Mouse (Mus musculus): ENCODE results near the gene 1700029J07Rik. TPM values are rescaled to one million over a fixed set of nuclear protein-coding genes. Genes with fewer than 3 reads are reported as not detected.

The 1700029J07Rik gene
- 4.6 and 4.7 TPM in 2 replicates for polyA plus RNA-seq (2014; fragmentation: Nextera tagmentation; extraction: Ambion mirVana)

DNA sequence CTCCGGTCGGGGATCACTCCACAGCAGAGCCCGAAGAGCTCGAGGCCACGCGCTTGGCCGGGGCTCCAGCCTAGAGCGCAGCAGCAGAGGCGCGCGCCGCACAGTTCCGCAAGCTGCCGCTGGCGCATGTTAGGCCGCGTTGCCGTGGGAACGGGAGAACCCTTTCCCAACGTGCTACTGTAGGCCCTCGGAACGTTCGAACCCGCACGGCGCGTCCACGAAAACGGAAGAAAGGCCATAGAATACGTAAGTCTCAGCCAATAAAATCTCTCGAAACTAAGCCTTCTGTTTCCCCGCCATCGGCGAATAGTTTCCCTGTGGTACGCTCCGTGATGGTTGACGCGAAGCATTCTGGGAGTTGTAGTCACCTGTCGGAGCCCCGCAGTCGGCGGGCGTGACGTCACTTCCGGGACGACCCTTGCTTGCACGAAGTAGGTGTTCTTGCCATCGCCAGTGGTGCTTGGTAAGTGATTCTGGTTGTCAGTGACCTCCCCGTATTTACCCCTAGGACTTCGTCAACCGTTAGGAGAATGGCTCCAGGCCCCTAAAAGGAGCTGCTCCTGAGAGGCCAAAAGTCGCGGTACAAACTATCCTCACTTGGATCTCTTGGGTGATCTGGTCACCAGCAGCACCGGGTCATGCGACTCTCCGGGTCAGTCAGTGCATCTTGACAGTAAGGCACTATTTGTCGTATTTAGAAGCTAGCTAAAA, at the start of gene 1700029J07Rik, which contains the start of gene Ufsp2:
Gene 1700029J07Rik, minus strand, starts transcription at position 127 of the 711 bp plus-strand sequence.
Gene Ufsp2, plus strand, starts transcription at position 403 of the 711 bp plus-strand sequence.
- Histone ChIP-seq H3K4me3 (replicated peaks; ENCODE audit: low read length) (peak within 1 kb of the TSS; percentile 60), H3K9me3 (ENCODE audit: control insufficient read depth, low read length) (peaks cover 11% of the 10 kb centered on the region; the same call in 1 of the 2 replicates), H3K27ac (peak within 1 kb of the TSS; percentile 86), H3K36me3 (replicated peaks; ENCODE audit: control insufficient read depth, insufficient read depth) (peaks cover 3% of the 10 kb centered on the region), H3K9ac (peak within 1 kb of the TSS; percentile 74), H3K27me3 (ENCODE audit: control insufficient read depth, insufficient read depth, low read length) (no peaks in the 10 kb centered on the region), H3K4me2 (replicated peaks) (peak within 1 kb of the TSS; percentile 66), H3K4me1 (replicated peaks; ENCODE audit: control insufficient read depth, insufficient read depth, low read length) (peaks cover 14% of the 10 kb centered on the region)
- under 1% methylated on average over 57 of the region's 57 CpGs for WGBS
- ATAC-seq (ENCODE audit: low FRiP score): peak; percentile 99
- DNase-seq (ENCODE audit: low spot score): peak; percentile 99

DNA sequence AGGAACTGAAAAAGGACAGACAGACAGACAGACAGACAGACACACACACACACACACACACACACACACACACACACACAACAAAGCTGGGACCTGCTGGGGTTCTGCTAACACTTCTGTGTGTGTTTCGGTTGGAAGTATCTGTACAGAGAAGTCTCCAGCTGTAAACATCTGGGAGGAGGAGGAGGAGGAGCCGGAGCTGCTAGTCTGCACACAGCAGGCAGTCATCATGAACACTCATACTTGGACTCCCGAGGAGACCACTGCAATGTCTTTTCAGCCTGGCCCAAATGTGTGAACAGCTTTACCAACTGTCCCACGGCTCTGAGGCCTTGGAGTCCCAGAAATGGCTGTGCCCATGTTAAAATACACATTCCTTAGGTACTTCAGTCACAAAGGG, 49.3 kb upstream of the 1700029J07Rik start:
- DNase-seq (ENCODE audit: low spot score) (no peak), ATAC-seq (ENCODE audit: low FRiP score) (no peak)
- Histone ChIP-seq H3K4me2 (replicated peaks) (no peak overlapping the region), H3K9ac (no peak overlapping the region), H3K4me3 (replicated peaks; ENCODE audit: low read length) (no peak overlapping the region), H3K27me3 (ENCODE audit: control insufficient read depth, insufficient read depth, low read length) (no peaks in the 10 kb centered on the region), H3K36me3 (replicated peaks; ENCODE audit: control insufficient read depth, insufficient read depth) (no peaks in the 10 kb centered on the region), H3K4me1 (replicated peaks; ENCODE audit: control insufficient read depth, insufficient read depth, low read length) (no peaks in the 10 kb centered on the region), H3K9me3 (ENCODE audit: control insufficient read depth, low read length) (no peaks in the 10 kb centered on the region), H3K27ac (no peak overlapping the region)
- 67% methylated on average over 4 of the region's 4 CpGs for WGBS

DNA sequence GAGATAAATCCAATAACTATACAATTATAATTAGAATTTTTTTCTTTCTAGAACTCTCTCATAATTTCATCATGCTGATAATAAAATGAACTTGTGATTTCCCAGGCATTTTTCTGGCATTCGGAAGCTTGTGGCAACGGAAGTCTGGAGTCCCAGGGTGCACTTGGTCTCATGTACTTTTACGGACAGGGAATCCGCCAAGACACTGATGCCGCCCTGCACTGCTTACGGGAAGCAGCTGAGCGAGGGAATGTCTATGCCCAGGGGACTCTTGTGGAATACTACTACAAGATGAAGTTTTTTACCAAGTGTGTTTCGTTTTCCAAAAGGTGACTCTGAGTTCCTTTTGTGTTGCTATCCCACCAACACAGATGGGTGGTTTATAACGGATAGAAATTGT, 47.7 kb upstream of the 1700029J07Rik start:
- no peaks in the 10 kb centered on the region for H3K4me1 ChIP-seq (replicated peaks; ENCODE audit: control insufficient read depth, insufficient read depth, low read length)
- H3K27ac ChIP-seq: no peak overlapping the region
- H3K9me3 ChIP-seq (ENCODE audit: control insufficient read depth, low read length): no peaks in the 10 kb centered on the region
- no peaks in the 10 kb centered on the region for H3K36me3 ChIP-seq (replicated peaks; ENCODE audit: control insufficient read depth, insufficient read depth)
- 92% methylated on average over 9 of the region's 9 CpGs for WGBS
- H3K4me2 ChIP-seq (replicated peaks): no peak overlapping the region
- H3K27me3 ChIP-seq (ENCODE audit: control insufficient read depth, insufficient read depth, low read length): no peaks in the 10 kb centered on the region
- H3K9ac ChIP-seq: no peak overlapping the region
- no peak overlapping the region for H3K4me3 ChIP-seq (replicated peaks; ENCODE audit: low read length)
- DNase-seq (ENCODE audit: low spot score): no peak
- no peak for ATAC-seq (ENCODE audit: low FRiP score)

DNA sequence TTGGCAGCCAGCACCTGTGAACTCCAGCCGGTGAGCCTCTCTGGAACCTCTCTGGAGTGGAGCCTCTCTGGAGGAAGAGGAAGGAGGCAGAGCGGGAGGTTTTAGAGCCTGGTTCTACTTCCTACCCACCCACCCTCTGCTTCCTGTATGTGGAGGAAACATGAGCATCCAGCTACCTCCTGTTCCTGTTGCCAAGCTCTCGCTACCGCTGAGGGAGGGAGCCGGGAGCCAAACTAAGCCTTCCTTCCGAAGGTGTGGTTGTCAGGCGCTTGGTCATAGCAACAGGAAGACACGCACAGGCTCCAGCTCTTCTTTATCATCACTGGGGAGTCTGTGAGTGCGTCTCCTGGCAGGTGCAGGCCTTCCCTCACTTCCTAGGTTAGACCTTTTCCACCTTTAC, 47.2 kb upstream of the 1700029J07Rik start:
- Histone ChIP-seq H3K9ac (no peak overlapping the region), H3K4me2 (replicated peaks) (no peak overlapping the region), H3K4me3 (replicated peaks; ENCODE audit: low read length) (no peak overlapping the region), H3K27me3 (ENCODE audit: control insufficient read depth, insufficient read depth, low read length) (no peaks in the 10 kb centered on the region), H3K4me1 (replicated peaks; ENCODE audit: control insufficient read depth, insufficient read depth, low read length) (no peaks in the 10 kb centered on the region), H3K9me3 (ENCODE audit: control insufficient read depth, low read length) (no peaks in the 10 kb centered on the region), H3K36me3 (replicated peaks; ENCODE audit: control insufficient read depth, insufficient read depth) (no peaks in the 10 kb centered on the region), H3K27ac (no peak overlapping the region)
- 90% methylated on average over 9 of the region's 9 CpGs for WGBS
- ATAC-seq (ENCODE audit: low FRiP score) (no peak), DNase-seq (ENCODE audit: low spot score) (no peak)

DNA sequence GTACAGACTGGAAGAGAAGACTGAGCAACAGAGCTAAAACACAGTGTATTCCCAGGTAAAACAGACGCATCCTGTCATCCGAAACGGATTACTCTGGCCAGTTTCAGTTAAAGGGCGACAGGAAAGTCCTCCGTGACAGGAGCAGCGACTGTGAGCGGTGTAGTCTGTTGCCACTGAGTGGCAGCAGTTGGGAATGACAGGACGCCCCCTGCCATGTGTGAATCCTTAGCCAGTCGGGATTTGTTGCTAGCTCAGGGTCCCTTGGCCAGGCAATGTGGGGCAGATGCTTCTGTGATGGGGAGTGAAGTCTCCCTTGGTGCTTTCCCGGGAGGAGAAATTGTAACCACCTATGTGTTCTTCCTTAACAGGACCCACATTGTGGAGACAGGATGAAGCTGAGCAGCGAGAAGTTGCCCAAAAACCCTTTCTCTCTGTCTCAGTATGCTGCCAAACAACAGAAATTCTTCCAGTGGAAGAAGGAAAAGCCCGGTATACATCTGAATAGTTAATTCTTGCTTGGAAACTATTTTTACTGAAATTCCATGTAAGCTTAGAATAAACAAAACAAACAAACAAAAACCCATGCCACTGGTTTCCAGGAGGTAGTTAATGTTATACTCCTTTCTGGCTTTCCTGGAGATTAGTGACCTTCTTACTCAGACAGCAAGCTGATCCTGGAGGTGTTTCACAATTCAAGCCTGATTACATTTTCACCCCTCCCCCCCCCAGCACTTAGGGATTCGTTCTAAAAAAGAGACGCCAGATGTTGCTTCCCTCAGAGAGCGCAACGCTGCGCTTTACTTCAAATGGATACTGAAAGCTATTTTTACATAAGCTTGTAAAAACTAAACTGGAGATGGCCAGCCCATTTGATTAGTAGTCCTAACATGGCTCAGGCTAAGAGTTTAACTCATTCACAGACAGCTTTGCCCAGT, 36.0 kb upstream of the 1700029J07Rik start:
- Histone ChIP-seq H3K9ac (0 out of 2 replicates have a peak overlapping the region, but pooled peaks have one; percentile 18), H3K4me2 (replicated peaks) (peak overlapping the region; percentile 33), H3K4me1 (replicated peaks; ENCODE audit: control insufficient read depth, insufficient read depth, low read length) (0 out of 2 replicates have a peak, but pooled peaks cover 8% of the 10 kb centered on the region), H3K9me3 (ENCODE audit: control insufficient read depth, low read length) (no peaks in the 10 kb centered on the region), H3K27me3 (ENCODE audit: control insufficient read depth, insufficient read depth, low read length) (no peaks in the 10 kb centered on the region), H3K27ac (no peak overlapping the region), H3K36me3 (replicated peaks; ENCODE audit: control insufficient read depth, insufficient read depth) (no peaks in the 10 kb centered on the region), H3K4me3 (replicated peaks; ENCODE audit: low read length) (no peak overlapping the region)
- WGBS: 17% methylated on average over 17 of the region's 17 CpGs
- DNase-seq (ENCODE audit: low spot score): peak; percentile 40
- no peak for ATAC-seq (ENCODE audit: low FRiP score)

DNA sequence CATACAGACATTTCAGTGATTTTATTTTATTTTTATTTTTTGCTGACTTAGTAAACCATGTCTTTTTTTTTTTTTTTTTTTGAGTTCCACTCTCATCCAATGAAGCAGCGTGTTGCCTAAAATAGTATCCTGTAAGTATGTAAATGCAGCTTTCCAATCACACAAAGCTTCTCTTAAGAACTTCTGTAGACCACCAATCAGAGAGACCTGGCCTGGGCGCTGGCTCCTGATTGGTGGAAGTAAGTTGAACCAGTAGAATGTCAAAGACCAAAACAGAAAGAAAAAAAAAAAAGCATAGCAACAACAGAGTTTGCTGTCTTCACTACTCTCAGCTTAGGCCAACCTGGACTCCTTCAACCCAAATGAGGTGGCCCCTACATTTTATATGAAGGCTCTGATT, 35.3 kb upstream of the 1700029J07Rik start:
- H3K36me3 ChIP-seq (replicated peaks; ENCODE audit: control insufficient read depth, insufficient read depth): no peaks in the 10 kb centered on the region
- no peak overlapping the region for H3K27ac ChIP-seq
- no peaks in the 10 kb centered on the region for H3K9me3 ChIP-seq (ENCODE audit: control insufficient read depth, low read length)
- H3K4me2 ChIP-seq (replicated peaks): peak overlapping the region; percentile 33
- DNase-seq (ENCODE audit: low spot score) (no peak), ATAC-seq (ENCODE audit: low FRiP score) (no peak)
- no peaks in the 10 kb centered on the region for H3K27me3 ChIP-seq (ENCODE audit: control insufficient read depth, insufficient read depth, low read length)
- H3K4me3 ChIP-seq (replicated peaks; ENCODE audit: low read length): no peak overlapping the region
- H3K4me1 ChIP-seq (replicated peaks; ENCODE audit: control insufficient read depth, insufficient read depth, low read length): 0 out of 2 replicates have a peak, but pooled peaks cover 8% of the 10 kb centered on the region
- H3K9ac ChIP-seq: 0 out of 2 replicates have a peak overlapping the region, but pooled peaks have one; percentile 18
- 50% methylated on average over 2 of the region's 2 CpGs for WGBS

DNA sequence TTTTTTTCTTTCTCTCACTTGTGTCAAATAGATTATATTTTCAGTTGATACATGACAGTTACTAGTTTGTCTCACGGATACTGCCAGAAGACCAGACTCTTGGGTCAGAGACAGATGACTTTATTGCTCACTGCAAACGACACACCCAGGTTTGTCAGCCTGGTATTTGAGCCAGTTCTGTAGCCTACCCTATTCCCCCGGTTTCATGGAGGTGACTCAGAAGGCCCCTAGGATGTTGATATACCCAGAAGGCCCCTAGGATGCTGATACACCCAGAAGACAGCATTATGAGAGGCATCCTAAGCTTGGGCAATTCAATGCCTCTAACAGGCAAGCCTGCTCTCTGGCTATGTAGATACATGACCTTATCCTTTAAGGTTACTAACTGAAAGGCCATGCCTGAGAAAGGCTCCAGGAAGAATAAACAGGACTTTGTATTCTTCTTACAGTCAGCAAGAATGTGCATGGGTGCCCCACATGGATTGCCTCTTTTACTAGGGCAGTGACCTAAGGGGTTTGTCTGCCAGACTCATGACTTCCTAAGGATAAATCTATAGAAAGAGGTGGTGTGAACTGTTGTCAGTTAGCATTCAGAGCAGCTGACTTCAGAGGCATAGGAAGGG, 32.1 kb upstream of the 1700029J07Rik start:
- WGBS: 75% methylated on average over 3 of the region's 3 CpGs
- ATAC-seq (ENCODE audit: low FRiP score) (no peak), DNase-seq (ENCODE audit: low spot score) (no peak)
- H3K27ac ChIP-seq: no peak overlapping the region
- H3K27me3 ChIP-seq (ENCODE audit: control insufficient read depth, insufficient read depth, low read length): no peaks in the 10 kb centered on the region
- no peak overlapping the region for H3K4me2 ChIP-seq (replicated peaks)
- no peaks in the 10 kb centered on the region for H3K9me3 ChIP-seq (ENCODE audit: control insufficient read depth, low read length)
- no peak overlapping the region for H3K4me3 ChIP-seq (replicated peaks; ENCODE audit: low read length)
- 0 out of 2 replicates have a peak, but pooled peaks cover 8% of the 10 kb centered on the region for H3K4me1 ChIP-seq (replicated peaks; ENCODE audit: control insufficient read depth, insufficient read depth, low read length)
- no peaks in the 10 kb centered on the region for H3K36me3 ChIP-seq (replicated peaks; ENCODE audit: control insufficient read depth, insufficient read depth)
- H3K9ac ChIP-seq: no peak overlapping the region

DNA sequence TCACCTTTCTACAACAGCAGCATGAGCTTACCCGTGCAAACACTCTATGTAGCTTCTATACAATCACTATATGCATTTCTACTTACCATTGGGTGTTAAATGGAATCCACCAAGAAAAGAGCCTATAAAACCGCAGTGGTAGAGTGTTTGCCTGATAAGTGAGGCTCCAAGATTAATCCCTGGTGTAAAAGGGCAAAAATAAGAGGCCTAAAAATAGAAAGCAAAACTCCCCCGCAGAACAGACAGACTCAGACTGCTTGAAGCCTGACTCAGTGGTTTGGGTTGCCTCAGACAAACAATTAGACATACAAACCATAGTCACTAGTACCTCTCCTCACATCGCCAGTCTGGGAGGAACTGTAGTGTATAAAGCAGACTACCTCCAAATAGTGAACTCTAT, 30.5 kb upstream of the 1700029J07Rik start, which contains the start of gene Ankrd37:
Gene Ankrd37, minus strand, starts transcription at position 112 of the 400 bp plus-strand sequence.
- WGBS: 83% methylated on average over 4 of the region's 4 CpGs
- H3K9ac ChIP-seq: no peak within 1 kb of the TSS
- no peaks in the 10 kb centered on the region for H3K27me3 ChIP-seq (ENCODE audit: control insufficient read depth, insufficient read depth, low read length)
- no peak within 1 kb of the TSS for H3K27ac ChIP-seq
- no peaks in the 10 kb centered on the region for H3K36me3 ChIP-seq (replicated peaks; ENCODE audit: control insufficient read depth, insufficient read depth)
- H3K4me1 ChIP-seq (replicated peaks; ENCODE audit: control insufficient read depth, insufficient read depth, low read length): peaks cover 3% of the 10 kb centered on the region; the same call in 1 of the 2 replicates
- H3K4me3 ChIP-seq (replicated peaks; ENCODE audit: low read length): no peak within 1 kb of the TSS
- ATAC-seq (ENCODE audit: low FRiP score) (no peak), DNase-seq (ENCODE audit: low spot score) (no peak)
- H3K9me3 ChIP-seq (ENCODE audit: control insufficient read depth, low read length): no peaks in the 10 kb centered on the region
- H3K4me2 ChIP-seq (replicated peaks): no peak within 1 kb of the TSS

Data from hindbrain, embryonic 14.5 days (tissue).